17 mouse cellular contexts compared by ENCODE assay signal in genomic region chr9:66239173-66239572, GRCm38 (mm10).
DNase-seq lines count a peak whose midpoint lies in the region; ATAC-seq lines count a peak whose summit lies in the region.
"Had no signal": no experiment of that assay in that cellular context is flagged by ENCODE, and none has a peak within 500 bp of the region (broad histone marks: within the 10 kb centered on the region; RNA-seq: fewer than 3 reads in every experiment).

No protein-coding gene starts in this region.

- peaks cover 23% of the 10 kb centered on the region for H3K4me1 ChIP-seq in liver, embryonic 11.5 days (replicated peaks; ENCODE audit: control insufficient read depth, insufficient read depth, low read length)
- H3K4me1 ChIP-seq in midbrain, embryonic 15.5 days = no peaks in the 10 kb centered on the region
- H3K4me1 ChIP-seq in forebrain, embryonic 11.5 days (replicated peaks; ENCODE audit: control insufficient read depth, insufficient read depth, low read length) = no peaks in the 10 kb centered on the region
- H3K4me1 ChIP-seq: stomach, embryonic 15.5 days had no signal

- H3K4me2 ChIP-seq in liver, embryonic 11.5 days = peak overlapping the region; percentile 9; the same call in 1 of the 2 replicates
- H3K4me2 ChIP-seq in midbrain, embryonic 15.5 days = no peak overlapping the region
- no peak overlapping the region for H3K4me2 ChIP-seq in forebrain, embryonic 11.5 days (ENCODE audit: low read depth, low read length, severe bottlenecking)
- H3K4me2 ChIP-seq: stomach, embryonic 15.5 days had no signal

- WGBS in liver, embryonic 11.5 days = 30% methylated on average over 7 of the region's 7 CpGs
- 84% methylated on average over 7 of the region's 7 CpGs for WGBS in midbrain, embryonic 15.5 days
- 86% methylated on average over 7 of the region's 7 CpGs for WGBS in forebrain, embryonic 11.5 days

- no peaks in the 10 kb centered on the region for H3K27me3 ChIP-seq in liver, embryonic 11.5 days (replicated peaks; ENCODE audit: control insufficient read depth, insufficient read depth, low read length)
- H3K27me3 ChIP-seq in midbrain, embryonic 15.5 days (replicated peaks) = no peaks in the 10 kb centered on the region
- no peaks in the 10 kb centered on the region for H3K27me3 ChIP-seq in forebrain, embryonic 11.5 days (ENCODE audit: control insufficient read depth, insufficient read depth, low read length)
- H3K27me3 ChIP-seq: stomach, embryonic 15.5 days had no signal

- H3K36me3 ChIP-seq in liver, embryonic 11.5 days (ENCODE audit: control insufficient read depth, insufficient read depth, low read length) = no peaks in the 10 kb centered on the region
- H3K36me3 ChIP-seq in midbrain, embryonic 15.5 days (replicated peaks) = no peaks in the 10 kb centered on the region
- H3K36me3 ChIP-seq in forebrain, embryonic 11.5 days (ENCODE audit: control insufficient read depth, insufficient read depth, low read length) = no peaks in the 10 kb centered on the region
- H3K36me3 ChIP-seq: embryonic facial prominence, embryonic 10.5 days; stomach, embryonic 15.5 days had no signal

- peak; percentile 71 for ATAC-seq in liver, embryonic 11.5 days (replicated peaks; ENCODE audit: low FRiP score)
- ATAC-seq in megakaryocyte progenitor cell, adult 5-6 weeks (replicated peaks; ENCODE audit: poor library complexity) = peak; percentile 87
- ATAC-seq in midbrain, embryonic 15.5 days (replicated peaks) = no peak
- ATAC-seq in forebrain, embryonic 11.5 days (replicated peaks; ENCODE audit: low FRiP score) = no peak
- ATAC-seq: forebrain, embryonic 16.5 days; inflammation-experienced regulatory T-cells, adult 6 months had no signal

- H3K4me3 ChIP-seq in liver, embryonic 11.5 days (ENCODE audit: low read depth, low read length) = no peak overlapping the region
- no peak overlapping the region for H3K4me3 ChIP-seq in midbrain, embryonic 15.5 days
- H3K4me3 ChIP-seq in forebrain, embryonic 11.5 days (ENCODE audit: low read depth, low read length) = no peak overlapping the region
- H3K4me3 ChIP-seq: embryonic facial prominence, embryonic 10.5 days; erythroblast, embryonic 14.5 days; layer of hippocampus, adult 2 months; stomach, embryonic 15.5 days had no signal

- 0 out of 2 replicates have a peak overlapping the region, but pooled peaks have one; percentile 11 for H3K9ac ChIP-seq in liver, embryonic 11.5 days (ENCODE audit: low read depth, low read length)
- H3K9ac ChIP-seq in midbrain, embryonic 15.5 days = no peak overlapping the region
- no peak overlapping the region for H3K9ac ChIP-seq in forebrain, embryonic 11.5 days (ENCODE audit: low read length)
- H3K9ac ChIP-seq: stomach, embryonic 15.5 days had no signal

- no peaks in the 10 kb centered on the region for H3K9me3 ChIP-seq in liver, embryonic 11.5 days (ENCODE audit: control insufficient read depth, low read length)
- H3K9me3 ChIP-seq in midbrain, embryonic 15.5 days = no peaks in the 10 kb centered on the region
- H3K9me3 ChIP-seq in forebrain, embryonic 11.5 days (ENCODE audit: control insufficient read depth, low read length) = no peaks in the 10 kb centered on the region
- H3K9me3 ChIP-seq: embryonic facial prominence, embryonic 10.5 days; stomach, embryonic 15.5 days had no signal

- H3K27ac ChIP-seq in liver, embryonic 11.5 days (ENCODE audit: low read depth, low read length) = no peak overlapping the region; the same call in none of the 2 replicates
- H3K27ac ChIP-seq in midbrain, embryonic 15.5 days = no peak overlapping the region
- H3K27ac ChIP-seq in forebrain, embryonic 11.5 days (ENCODE audit: low read depth, low read length) = no peak overlapping the region
- H3K27ac ChIP-seq: embryonic facial prominence, embryonic 10.5 days; layer of hippocampus, adult 2 months; stomach, embryonic 15.5 days had no signal

- DNase-seq in heart, adult 11 months = peak; percentile 90
- DNase-seq in heart, adult 9 months (ENCODE audit: low spot score in 2 of 2) = no peak
- peak; percentile 26 for DNase-seq in ZHBTc4 (ENCODE audit: low read depth, low spot score)
- DNase-seq in liver, embryonic 11.5 days (ENCODE audit: low spot score) = no peak
- DNase-seq in adrenal gland, adult 18-20 months (ENCODE audit: low spot score in 2 of 2) = no peak
- no peak for DNase-seq in forebrain, embryonic 11.5 days (ENCODE audit: low spot score)
- DNase-seq: adrenal gland, postnatal 10 days; cerebellum, postnatal 14 days; gastrocnemius, postnatal 25 days had no signal

Comparison
In these comparisons a context has a peak if more than half of its experiments do, and no peak if none do; other contexts are left out.
1. DNase-seq: peak in heart, adult 11 months (single experiment) and ZHBTc4 (single experiment); none in heart, adult 9 months (0 of 2), liver, embryonic 11.5 days (single experiment), adrenal gland, adult 18-20 months (0 of 2) and forebrain, embryonic 11.5 days (single experiment).
2. ATAC-seq: peak in liver, embryonic 11.5 days (single experiment) and megakaryocyte progenitor cell, adult 5-6 weeks (single experiment); none in midbrain, embryonic 15.5 days (single experiment) and forebrain, embryonic 11.5 days (single experiment).